Mouse (Mus musculus) kidney, postnatal 36 days (tissue): ENCODE measurements around the gene Olfr419.

ENCODE experiments used
- DNase-seq, 2 experiments: peaks; one replicate each; pipeline ENCODE4 v3.0.0; 2021 to 2022; ENCODE audit warnings: mixed read lengths in 2 of 2

Olfr419 gene

GRCm38 (mm10) chr1:174251961-174252360 is at the start of gene Olfr419:
Gene Olfr419 (minus strand): TSS chr1:174252061.
- no peak for DNase-seq

GRCm38 (mm10) chr1:174270643-174271042 is 18.8 kb upstream of the Olfr419 start:
- no peak for DNase-seq

- DNase-seq: no peak
These were observed 17.3 kb upstream of the Olfr419 start for GRCm38 (mm10) chr1:174269162-174269561.

GRCm38 (mm10) chr1:174267816-174268215 is 16.0 kb upstream of the Olfr419 start:
- DNase-seq: no peak

GRCm38 (mm10) chr1:174250376-174250775 is 1.5 kb downstream of the Olfr419 start:
- DNase-seq: no peak

GRCm38 (mm10) chr1:174247170-174247569 is 4.7 kb downstream of the Olfr419 start:
- no peak for DNase-seq

GRCm38 (mm10) chr1:174246080-174246479 is 5.8 kb downstream of the Olfr419 start:
- no peak for DNase-seq

GRCm38 (mm10) chr1:174244621-174245020 is 7.2 kb downstream of the Olfr419 start:
- no peak for DNase-seq

- no peak for DNase-seq
These were observed 11.9 kb downstream of the Olfr419 start for GRCm38 (mm10) chr1:174239916-174240315.

- no peak for DNase-seq
These were observed 35.2 kb downstream of the Olfr419 start for GRCm38 (mm10) chr1:174216528-174217204.

- DNase-seq: no peak
These were observed 36.4 kb downstream of the Olfr419 start for GRCm38 (mm10) chr1:174215270-174216038.

GRCm38 (mm10) chr1:174212286-174212685 is 39.6 kb downstream of the Olfr419 start:
- no peak for DNase-seq

GRCm38 (mm10) chr1:174204699-174205098 is 47.2 kb downstream of the Olfr419 start:
- no peak for DNase-seq
